Mouse (Mus musculus): ENCODE measurements around the gene Vpreb2. TPM values are rescaled to one million over a fixed set of nuclear protein-coding genes. Genes with fewer than 3 reads are reported as not detected.
"Not testable (repeated sequence)": the region's sequence is repeated elsewhere in the genome, so short reads cannot be mapped to it uniquely, and the experiment has no call there.

The Vpreb2 gene
- polyA plus RNA-seq (2017; shearing (Covaris generic)): not detected

GRCm38 (mm10) chr16:17980128-17980527 is at the start of gene Vpreb2:
Gene Vpreb2, plus strand, starts transcription at chr16:17980428.
- no peak for ATAC-seq

GRCm38 (mm10) chr16:17931906-17932460 is 48.2 kb upstream of the Vpreb2 start:
- no peak for ATAC-seq

GRCm38 (mm10) chr16:17933594-17934444 is 46.4 kb upstream of the Vpreb2 start:
- no peak for ATAC-seq

GRCm38 (mm10) chr16:17934445-17934910 is 45.8 kb upstream of the Vpreb2 start:
- ATAC-seq: peak; percentile 35

- ATAC-seq: no peak
These were observed 43.5 kb upstream of the Vpreb2 start for GRCm38 (mm10) chr16:17936776-17937175.

GRCm38 (mm10) chr16:17938187-17938586 is 42.0 kb upstream of the Vpreb2 start:
- ATAC-seq: no peak

- peak; percentile 87 for ATAC-seq
These were observed 41.4 kb upstream of the Vpreb2 start for GRCm38 (mm10) chr16:17938821-17939220.

- no peak for ATAC-seq
These were observed 40.9 kb upstream of the Vpreb2 start for GRCm38 (mm10) chr16:17939255-17939751.

- no peak for ATAC-seq
These were observed 36.8 kb upstream of the Vpreb2 start for GRCm38 (mm10) chr16:17943466-17943865.

GRCm38 (mm10) chr16:17945081-17945831 is 35.0 kb upstream of the Vpreb2 start:
- no peak for ATAC-seq

GRCm38 (mm10) chr16:17949421-17949877 is 30.8 kb upstream of the Vpreb2 start:
- ATAC-seq: no peak

- no peak for ATAC-seq
These were observed 30.2 kb upstream of the Vpreb2 start for GRCm38 (mm10) chr16:17950068-17950467.

GRCm38 (mm10) chr16:17951618-17952017 is 28.6 kb upstream of the Vpreb2 start:
- no peak for ATAC-seq

GRCm38 (mm10) chr16:17956052-17956638 is 24.1 kb upstream of the Vpreb2 start:
- ATAC-seq: not testable (repeated sequence)

- no peak for ATAC-seq
These were observed 18.1 kb upstream of the Vpreb2 start for GRCm38 (mm10) chr16:17962091-17962490.

GRCm38 (mm10) chr16:17971853-17972252 is 8.4 kb upstream of the Vpreb2 start:
- no peak for ATAC-seq

GRCm38 (mm10) chr16:17977840-17978239 is 2.4 kb upstream of the Vpreb2 start:
- ATAC-seq: not testable (repeated sequence)

GRCm38 (mm10) chr16:17983201-17983600 is 3.0 kb downstream of the Vpreb2 start:
- ATAC-seq: no peak

GRCm38 (mm10) chr16:17984231-17984630 is 4.0 kb downstream of the Vpreb2 start:
- no peak for ATAC-seq

- no peak for ATAC-seq
These were observed 4.8 kb downstream of the Vpreb2 start for GRCm38 (mm10) chr16:17985078-17985477.

- ATAC-seq: no peak
These were observed 6.4 kb downstream of the Vpreb2 start for GRCm38 (mm10) chr16:17986456-17987132.

- ATAC-seq: no peak
These were observed 7.5 kb downstream of the Vpreb2 start for GRCm38 (mm10) chr16:17987703-17988102.

Measured in activated CD4-positive, CD25-positive, alpha-beta regulatory T cell, adult 4 months (primary cell).